Mouse (Mus musculus): ENCODE measurements at regions not wholly inside any gene's neighbourhood (a gene's known extent, or its start where the extent isn't known, plus 50 kb on each side); places are given as distances from the start of the nearest gene placed in this dataset.

DNA sequence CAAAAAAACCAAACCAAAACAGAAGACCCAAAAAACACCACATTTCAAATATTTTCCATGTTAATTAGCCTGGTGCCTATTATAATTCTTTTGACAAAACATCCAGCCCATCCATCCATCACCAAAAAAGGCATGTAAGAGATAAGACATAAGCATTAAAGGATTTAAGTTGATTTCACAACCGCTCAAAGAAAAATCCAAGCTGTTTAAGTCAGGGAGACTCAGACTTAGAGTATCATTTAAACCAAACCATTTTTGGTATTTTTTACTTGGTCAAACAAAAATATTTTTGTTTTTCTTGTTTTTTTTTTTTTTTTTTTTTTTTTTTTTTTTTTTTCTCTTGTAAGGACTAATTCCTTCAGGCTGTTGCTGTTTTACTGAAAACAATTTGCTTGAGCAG lies 304.6 kb upstream of the Zeb2 start:
- no peak overlapping the region for H3K4me3 ChIP-seq (replicated peaks; ENCODE audit: low read length)
- no peaks in the 10 kb centered on the region for H3K27me3 ChIP-seq (replicated peaks; ENCODE audit: control insufficient read depth, insufficient read depth, low read length)
- 98% methylated on average over 1 of the region's 1 CpGs for WGBS
- no peak overlapping the region for H3K27ac ChIP-seq (ENCODE audit: low read length)
- no peak overlapping the region for H3K9ac ChIP-seq (replicated peaks; ENCODE audit: low read depth, low read length)
- H3K4me1 ChIP-seq (replicated peaks; ENCODE audit: control insufficient read depth, insufficient read depth, low read length), result no peaks in the 10 kb centered on the region
- no peak overlapping the region for H3K4me2 ChIP-seq (ENCODE audit: low read length)
- H3K36me3 ChIP-seq (ENCODE audit: control insufficient read depth, insufficient read depth), result no peaks in the 10 kb centered on the region
- H3K9me3 ChIP-seq (ENCODE audit: control insufficient read depth, low read length), result no peaks in the 10 kb centered on the region
- ATAC-seq, result no peak

GRCm38 (mm10) chr2:45408136-45408535 lies 290.9 kb upstream of the Zeb2 start:
- Histone ChIP-seq H3K27ac (ENCODE audit: low read length) (no peak overlapping the region), H3K4me1 (replicated peaks; ENCODE audit: control insufficient read depth, insufficient read depth, low read length) (peaks cover 15% of the 10 kb centered on the region), H3K4me2 (ENCODE audit: low read length) (no peak overlapping the region), H3K36me3 (ENCODE audit: control insufficient read depth, insufficient read depth) (no peaks in the 10 kb centered on the region), H3K27me3 (replicated peaks; ENCODE audit: control insufficient read depth, insufficient read depth, low read length) (no peaks in the 10 kb centered on the region), H3K4me3 (replicated peaks; ENCODE audit: low read length) (no peak overlapping the region), H3K9ac (replicated peaks; ENCODE audit: low read depth, low read length) (no peak overlapping the region), H3K9me3 (ENCODE audit: control insufficient read depth, low read length) (no peaks in the 10 kb centered on the region)
- no peak for ATAC-seq
- 92% methylated on average over 8 of the region's 8 CpGs for WGBS

DNA sequence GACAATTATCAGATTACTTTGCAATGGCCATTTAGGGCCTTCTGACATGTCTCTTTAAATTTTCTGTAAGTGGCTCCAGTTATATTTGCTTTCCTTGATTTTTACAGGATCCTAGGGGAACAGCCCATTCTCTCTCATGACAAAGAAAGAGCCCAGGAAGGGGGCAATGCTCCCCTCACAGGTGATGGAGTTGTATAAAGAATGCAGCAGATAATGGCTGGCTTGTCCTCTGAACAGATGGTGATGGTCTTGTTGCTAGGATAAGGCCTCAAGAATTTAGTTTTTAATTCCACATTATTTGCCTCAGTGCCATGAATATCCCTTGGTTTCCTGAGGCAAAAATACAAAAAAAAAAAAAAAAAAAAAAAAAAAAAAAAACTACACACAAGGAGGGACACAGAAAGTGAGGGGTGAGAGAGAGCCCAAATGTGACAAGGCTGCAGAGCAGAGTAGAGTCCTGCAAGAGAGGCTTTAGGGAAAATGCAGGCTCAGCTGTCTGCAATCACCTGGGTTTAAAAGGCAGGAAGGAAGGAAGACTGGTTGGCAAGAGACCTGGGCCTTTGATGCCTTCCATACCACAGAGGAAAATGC lies 272.8 kb upstream of the Zeb2 start:
- no peaks in the 10 kb centered on the region for H3K4me1 ChIP-seq (replicated peaks; ENCODE audit: control insufficient read depth, insufficient read depth, low read length)
- H3K27me3 ChIP-seq (replicated peaks; ENCODE audit: control insufficient read depth, insufficient read depth, low read length), result no peaks in the 10 kb centered on the region
- no peak overlapping the region for H3K9ac ChIP-seq (replicated peaks; ENCODE audit: low read depth, low read length)
- no peak for ATAC-seq
- no peak overlapping the region for H3K4me3 ChIP-seq (replicated peaks; ENCODE audit: low read length)
- no peak overlapping the region for H3K4me2 ChIP-seq (ENCODE audit: low read length)
- no peaks in the 10 kb centered on the region for H3K36me3 ChIP-seq (ENCODE audit: control insufficient read depth, insufficient read depth)
- no peak overlapping the region for H3K27ac ChIP-seq (ENCODE audit: low read length)
- no peaks in the 10 kb centered on the region for H3K9me3 ChIP-seq (ENCODE audit: control insufficient read depth, low read length)

- no peak overlapping the region for H3K4me3 ChIP-seq (replicated peaks; ENCODE audit: low read length)
- no peaks in the 10 kb centered on the region for H3K9me3 ChIP-seq (ENCODE audit: control insufficient read depth, low read length)
- H3K27me3 ChIP-seq (replicated peaks; ENCODE audit: control insufficient read depth, insufficient read depth, low read length), result no peaks in the 10 kb centered on the region
- 62% methylated on average over 4 of the region's 4 CpGs for WGBS
- H3K4me2 ChIP-seq (ENCODE audit: low read length), result no peak overlapping the region
- no peak overlapping the region for H3K9ac ChIP-seq (replicated peaks; ENCODE audit: low read depth, low read length)
- ATAC-seq, result no peak
- no peak overlapping the region for H3K27ac ChIP-seq (ENCODE audit: low read length)
- no peaks in the 10 kb centered on the region for H3K36me3 ChIP-seq (ENCODE audit: control insufficient read depth, insufficient read depth)
- H3K4me1 ChIP-seq (replicated peaks; ENCODE audit: control insufficient read depth, insufficient read depth, low read length), result peaks cover 2% of the 10 kb centered on the region; the same call in 1 of the 2 replicates
Measured at GRCm38 (mm10) chr2:45371268-45371667, 254.1 kb upstream of the Zeb2 start.

DNA sequence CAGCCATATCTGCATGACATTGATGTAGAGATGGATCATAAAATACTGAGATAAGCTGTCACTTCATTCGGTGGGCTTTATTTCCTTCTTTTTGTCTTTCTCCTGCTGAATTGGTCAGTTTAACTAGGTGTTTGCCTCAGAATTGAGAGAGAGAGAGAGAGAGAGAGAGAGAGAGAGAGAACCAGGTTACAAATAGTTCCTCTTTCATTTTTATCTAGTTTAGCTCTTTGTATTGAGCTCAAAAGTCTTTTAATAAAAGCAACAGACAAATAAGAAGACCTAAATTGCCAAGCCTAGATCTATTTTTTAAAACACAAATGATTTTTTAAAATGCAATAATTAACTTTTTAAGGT lies 253.4 kb upstream of the Zeb2 start:
- Histone ChIP-seq H3K27me3 (replicated peaks; ENCODE audit: control insufficient read depth, insufficient read depth, low read length) (no peaks in the 10 kb centered on the region), H3K9ac (replicated peaks; ENCODE audit: low read depth, low read length) (no peak overlapping the region), H3K9me3 (ENCODE audit: control insufficient read depth, low read length) (no peaks in the 10 kb centered on the region), H3K4me2 (ENCODE audit: low read length) (no peak overlapping the region), H3K4me3 (replicated peaks; ENCODE audit: low read length) (no peak overlapping the region), H3K27ac (ENCODE audit: low read length) (no peak overlapping the region), H3K36me3 (ENCODE audit: control insufficient read depth, insufficient read depth) (no peaks in the 10 kb centered on the region), H3K4me1 (replicated peaks; ENCODE audit: control insufficient read depth, insufficient read depth, low read length) (peaks cover 2% of the 10 kb centered on the region; the same call in 1 of the 2 replicates)
- no peak for ATAC-seq
- WGBS, result 62% methylated on average over 1 of the region's 1 CpGs

- WGBS, result 67% methylated on average over 5 of the region's 5 CpGs
- Histone ChIP-seq H3K4me2 (ENCODE audit: low read length) (no peak overlapping the region), H3K27ac (ENCODE audit: low read length) (no peak overlapping the region), H3K9ac (replicated peaks; ENCODE audit: low read depth, low read length) (no peak overlapping the region), H3K9me3 (ENCODE audit: control insufficient read depth, low read length) (no peaks in the 10 kb centered on the region), H3K4me3 (replicated peaks; ENCODE audit: low read length) (no peak overlapping the region), H3K4me1 (replicated peaks; ENCODE audit: control insufficient read depth, insufficient read depth, low read length) (peaks cover 2% of the 10 kb centered on the region; the same call in 1 of the 2 replicates), H3K27me3 (replicated peaks; ENCODE audit: control insufficient read depth, insufficient read depth, low read length) (no peaks in the 10 kb centered on the region), H3K36me3 (ENCODE audit: control insufficient read depth, insufficient read depth) (no peaks in the 10 kb centered on the region)
- no peak for ATAC-seq
Measured at GRCm38 (mm10) chr2:45369914-45370614, 252.9 kb upstream of the Zeb2 start.

DNA sequence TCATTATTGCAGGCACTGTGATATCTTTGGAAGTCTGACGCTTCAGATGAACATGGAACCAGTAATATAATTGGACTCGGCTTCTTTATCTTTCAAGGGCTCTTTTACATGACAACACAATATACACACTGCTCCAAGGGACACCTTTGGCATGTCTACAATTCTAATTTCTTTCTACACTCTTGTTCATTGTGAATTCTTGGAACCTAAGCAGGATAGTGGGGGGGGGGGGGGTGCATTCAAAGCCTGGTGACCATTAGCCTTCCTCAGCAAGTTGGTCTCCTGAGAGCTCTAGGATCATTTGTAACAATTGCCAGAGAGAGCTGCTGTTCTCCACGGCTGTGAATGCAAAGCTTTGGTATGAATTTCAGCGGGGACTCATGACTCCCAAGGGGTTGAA lies 252.2 kb upstream of the Zeb2 start:
- peak; percentile 33; the same call in 1 of the 2 replicates for ATAC-seq
- H3K4me2 ChIP-seq (ENCODE audit: low read length), result no peak overlapping the region
- H3K9me3 ChIP-seq (ENCODE audit: control insufficient read depth, low read length), result no peaks in the 10 kb centered on the region
- H3K36me3 ChIP-seq (ENCODE audit: control insufficient read depth, insufficient read depth), result no peaks in the 10 kb centered on the region
- H3K4me3 ChIP-seq (replicated peaks; ENCODE audit: low read length), result no peak overlapping the region
- 37% methylated on average over 4 of the region's 4 CpGs for WGBS
- no peaks in the 10 kb centered on the region for H3K27me3 ChIP-seq (replicated peaks; ENCODE audit: control insufficient read depth, insufficient read depth, low read length)
- H3K4me1 ChIP-seq (replicated peaks; ENCODE audit: control insufficient read depth, insufficient read depth, low read length), result peaks cover 2% of the 10 kb centered on the region; the same call in 1 of the 2 replicates
- no peak overlapping the region for H3K9ac ChIP-seq (replicated peaks; ENCODE audit: low read depth, low read length)
- H3K27ac ChIP-seq (ENCODE audit: low read length), result no peak overlapping the region

- H3K4me1 ChIP-seq (replicated peaks; ENCODE audit: control insufficient read depth, insufficient read depth, low read length), result peaks cover 2% of the 10 kb centered on the region; the same call in 1 of the 2 replicates
- no peaks in the 10 kb centered on the region for H3K27me3 ChIP-seq (replicated peaks; ENCODE audit: control insufficient read depth, insufficient read depth, low read length)
- H3K9me3 ChIP-seq (ENCODE audit: control insufficient read depth, low read length), result no peaks in the 10 kb centered on the region
- no peak overlapping the region for H3K4me3 ChIP-seq (replicated peaks; ENCODE audit: low read length)
- no peak overlapping the region for H3K4me2 ChIP-seq (ENCODE audit: low read length)
- H3K9ac ChIP-seq (replicated peaks; ENCODE audit: low read depth, low read length), result no peak overlapping the region
- WGBS, result 64% methylated on average over 10 of the region's 10 CpGs
- H3K36me3 ChIP-seq (ENCODE audit: control insufficient read depth, insufficient read depth), result no peaks in the 10 kb centered on the region
- ATAC-seq, result no peak
- no peak overlapping the region for H3K27ac ChIP-seq (ENCODE audit: low read length)
Measured at GRCm38 (mm10) chr2:45367436-45368193, 250.4 kb upstream of the Zeb2 start.

- no peak overlapping the region for H3K9ac ChIP-seq (replicated peaks; ENCODE audit: low read depth, low read length)
- H3K27me3 ChIP-seq (replicated peaks; ENCODE audit: control insufficient read depth, insufficient read depth, low read length), result no peaks in the 10 kb centered on the region
- peak; percentile 22 for ATAC-seq
- no peak overlapping the region for H3K4me3 ChIP-seq (replicated peaks; ENCODE audit: low read length)
- H3K4me2 ChIP-seq (ENCODE audit: low read length), result no peak overlapping the region
- 18% methylated on average over 7 of the region's 7 CpGs for WGBS
- H3K27ac ChIP-seq (ENCODE audit: low read length), result no peak overlapping the region
- H3K36me3 ChIP-seq (ENCODE audit: control insufficient read depth, insufficient read depth), result no peaks in the 10 kb centered on the region
- peaks cover 7% of the 10 kb centered on the region for H3K4me1 ChIP-seq (replicated peaks; ENCODE audit: control insufficient read depth, insufficient read depth, low read length)
- H3K9me3 ChIP-seq (ENCODE audit: control insufficient read depth, low read length), result no peaks in the 10 kb centered on the region
Measured at GRCm38 (mm10) chr2:45357266-45357665, 240.1 kb upstream of the Zeb2 start.
